Mouse (Mus musculus): ENCODE data around the gene Colec11.

The Colec11 gene

DNA sequence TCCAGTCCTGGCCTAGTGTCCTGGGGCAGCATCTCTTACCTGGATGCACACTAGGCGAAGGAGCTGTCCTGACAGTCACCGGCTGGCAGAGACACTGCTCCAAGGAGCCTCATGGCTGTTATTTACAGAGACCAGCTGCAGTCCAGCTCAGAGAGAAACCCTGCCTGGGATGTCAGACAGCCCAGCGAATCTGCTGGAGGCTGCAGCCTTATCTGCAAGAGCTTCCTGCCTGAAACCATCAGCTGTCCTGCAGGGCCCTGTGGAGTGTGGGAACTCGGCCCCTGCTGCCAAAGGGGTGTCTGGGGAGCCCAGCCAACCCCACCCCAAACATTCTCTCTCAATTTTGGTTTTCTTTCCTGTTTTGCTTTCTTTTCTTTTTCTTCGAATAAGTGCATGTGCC, at the start of gene Colec11:
Gene Colec11 (minus strand): TSS at position 183 of the 400 bp plus-strand sequence.
- no peak for DNase-seq (ENCODE audit: low spot score)

- no peak for DNase-seq (ENCODE audit: low spot score)
These were observed 44.1 kb upstream of the Colec11 start for GRCm38 (mm10) chr12:28667287-28667686.

DNA sequence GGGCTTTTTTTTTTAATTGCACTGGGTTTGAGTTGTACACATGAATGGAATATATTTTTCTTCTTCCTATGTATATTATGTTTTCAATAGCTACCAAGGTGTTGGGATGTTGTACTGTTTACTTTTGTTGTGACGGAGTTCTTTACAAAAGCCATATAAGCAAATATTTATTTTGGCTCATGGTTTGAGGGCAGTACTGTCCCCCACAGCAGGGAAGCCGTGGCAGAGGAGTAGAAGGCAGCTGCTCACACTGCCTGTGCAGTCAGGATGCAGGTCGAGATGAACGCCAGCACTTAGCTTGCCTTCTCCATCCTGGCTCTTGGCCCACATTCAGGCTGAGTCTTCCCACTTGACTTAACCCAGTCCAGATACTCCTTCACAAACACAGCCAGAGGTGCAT, 43.6 kb upstream of the Colec11 start:
- DNase-seq (ENCODE audit: low spot score), result no peak

GRCm38 (mm10) chr12:28662628-28663027, 39.5 kb upstream of the Colec11 start:
- DNase-seq (ENCODE audit: low spot score), result no peak

- peak; percentile 95 for DNase-seq (ENCODE audit: low spot score)
These were observed 26.2 kb upstream of the Colec11 start, which contains the start of gene Rnaseh1 for GRCm38 (mm10) chr12:28649141-28650110. TSS of gene Rnaseh1 (plus strand) at chr12:28649602.

DNA sequence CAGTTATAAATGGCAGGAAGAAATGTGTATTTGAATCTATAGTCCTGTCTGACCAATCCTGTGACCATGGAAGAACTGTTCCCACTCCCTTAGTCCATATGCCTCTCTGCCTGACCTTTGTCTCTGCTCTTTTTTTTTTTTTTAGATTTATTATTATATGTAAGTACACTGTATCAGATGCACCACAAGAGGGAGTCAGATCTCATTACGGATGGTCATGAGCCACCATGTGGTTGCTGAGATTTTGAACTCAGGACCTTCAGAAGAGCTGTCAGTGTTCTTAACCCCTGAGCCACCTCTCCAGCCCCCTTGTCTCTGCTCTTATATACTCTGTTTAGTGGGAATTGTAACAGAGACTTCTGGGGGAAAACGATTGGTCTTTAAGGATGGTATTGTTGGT, 15.6 kb upstream of the Colec11 start:
- peak; percentile 26 for DNase-seq (ENCODE audit: low spot score)

- no peak for DNase-seq (ENCODE audit: low spot score)
These were observed 13.4 kb upstream of the Colec11 start for GRCm38 (mm10) chr12:28636543-28636942.

GRCm38 (mm10) chr12:28635535-28636476, 12.6 kb upstream of the Colec11 start, which contains the start of gene Rps7:
TSS of gene Rps7 (minus strand) at chr12:28635953.
- peak; percentile 92 for DNase-seq (ENCODE audit: low spot score)

DNA sequence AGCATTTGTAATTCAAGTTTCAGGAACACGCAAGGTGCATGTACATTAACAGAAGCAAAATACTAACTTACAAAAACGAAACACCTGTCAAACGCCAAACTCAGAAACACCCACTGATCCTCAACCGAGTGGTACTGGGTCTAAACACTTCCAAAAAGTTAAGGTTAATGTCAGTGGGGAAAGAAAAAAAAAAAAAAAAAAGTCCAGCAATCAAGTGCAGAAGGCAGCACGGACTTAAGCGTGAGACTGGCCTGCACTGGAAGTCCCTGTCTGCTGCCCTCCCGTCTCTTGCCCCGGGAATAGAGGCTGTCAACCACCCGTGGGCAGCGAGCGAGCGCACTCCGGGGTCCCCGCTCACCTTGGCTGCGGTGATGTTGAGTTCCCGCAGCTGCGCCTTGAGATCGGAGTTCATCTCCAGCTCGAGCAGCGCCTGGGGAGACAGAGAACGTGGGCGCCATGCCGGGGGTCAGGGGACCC, 11.9 kb upstream of the Colec11 start:
- peak; percentile 8 for DNase-seq (ENCODE audit: low spot score)

DNA sequence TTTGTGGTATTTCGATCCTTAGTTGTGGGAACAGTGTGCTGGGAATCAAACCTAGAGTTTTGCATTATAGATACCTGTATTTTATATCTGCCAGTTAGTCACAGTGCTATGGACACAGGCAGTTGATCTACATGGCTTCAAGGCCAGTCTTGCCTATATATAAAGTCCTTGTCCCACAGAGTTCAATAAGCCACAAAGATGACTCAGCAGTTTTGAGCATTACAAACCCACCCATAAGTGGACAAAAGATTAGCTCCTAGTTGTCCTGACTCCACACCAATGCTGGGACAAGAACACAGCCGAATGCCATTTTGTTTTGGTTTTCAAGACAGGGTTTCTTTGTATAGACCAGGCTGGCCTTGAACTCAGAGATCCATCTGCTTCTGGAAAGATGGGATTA, 5.3 kb upstream of the Colec11 start:
- DNase-seq (ENCODE audit: low spot score), result peak; percentile 28

DNA sequence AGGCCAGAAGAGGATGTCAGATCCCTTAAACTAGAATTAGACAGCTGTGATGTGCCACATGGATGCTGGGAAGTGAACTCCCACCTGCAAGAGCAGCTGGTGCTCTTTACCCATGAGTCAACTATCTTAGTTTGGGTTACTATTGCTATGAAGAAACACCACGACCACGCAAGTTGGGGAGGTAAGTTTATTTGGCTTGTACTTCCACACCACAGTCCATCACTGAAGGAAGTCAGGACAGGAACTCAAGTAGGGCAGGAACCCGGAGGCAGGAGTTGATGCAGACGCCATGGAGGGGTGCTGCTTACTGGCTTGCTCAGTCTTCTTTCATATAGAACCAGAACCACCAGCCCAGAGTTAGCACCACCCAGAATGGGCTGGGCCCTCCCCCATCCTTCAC, 3.9 kb upstream of the Colec11 start:
- no peak for DNase-seq (ENCODE audit: low spot score)

DNA sequence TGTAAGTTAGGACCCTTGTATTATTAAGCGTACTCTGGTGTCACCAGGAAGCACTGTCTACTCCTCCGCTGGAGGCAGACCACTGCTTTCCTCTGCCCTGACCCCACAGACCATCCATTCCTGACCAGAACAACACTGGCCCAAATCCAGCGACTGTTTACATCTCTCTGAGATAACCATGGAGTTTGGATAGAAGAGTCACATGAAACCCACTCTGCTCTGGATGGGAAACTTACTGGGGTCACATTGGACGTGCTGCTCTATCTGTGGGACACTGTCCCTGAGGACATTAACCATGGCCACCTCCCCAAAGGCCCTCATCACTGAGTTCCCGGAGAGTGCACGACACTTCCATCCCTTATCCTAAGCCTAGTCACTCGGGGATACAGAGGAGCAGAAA, 2.2 kb upstream of the Colec11 start:
- no peak for DNase-seq (ENCODE audit: low spot score)

GRCm38 (mm10) chr12:28624251-28624650, 1.1 kb upstream of the Colec11 start:
- no peak for DNase-seq (ENCODE audit: low spot score)

DNA sequence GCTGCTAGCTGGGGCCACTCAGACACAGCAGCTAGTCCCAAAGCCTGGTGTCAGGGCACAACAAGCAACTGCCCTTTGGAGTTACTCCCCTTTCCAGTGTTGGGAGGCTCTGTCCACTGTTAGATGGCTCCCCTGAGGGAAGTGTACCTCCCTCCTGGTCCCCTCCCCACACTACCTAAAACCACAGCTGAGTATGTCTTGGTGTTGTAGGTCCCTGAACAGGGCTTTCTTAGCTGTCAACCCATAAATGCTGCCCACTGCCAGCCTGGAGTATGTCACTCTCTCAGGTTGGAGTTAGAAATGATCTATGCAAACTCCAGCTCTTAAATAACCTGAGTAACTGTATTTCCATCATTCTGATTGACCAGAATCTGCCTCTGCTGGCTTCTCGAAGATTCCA, 536 bp downstream of the Colec11 start:
- no peak for DNase-seq (ENCODE audit: low spot score)

DNA sequence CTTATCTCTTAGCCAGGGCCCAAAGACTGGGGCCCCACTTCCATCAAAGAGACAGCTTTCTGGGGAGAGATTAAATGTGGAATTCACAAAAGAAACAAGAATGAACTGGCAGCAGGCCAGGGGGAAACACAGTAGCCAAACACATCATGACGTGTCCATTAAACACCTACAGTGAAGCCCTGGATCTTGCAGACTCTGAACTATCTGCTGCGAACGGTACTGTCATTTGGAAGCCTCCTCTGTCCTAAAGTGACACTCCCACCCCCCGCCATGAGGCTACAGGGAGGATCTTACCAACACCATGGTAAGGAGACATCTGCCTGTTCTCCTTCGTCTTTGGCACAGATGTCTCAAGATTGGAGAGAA, 1.0 kb downstream of the Colec11 start:
- no peak for DNase-seq (ENCODE audit: low spot score)

- DNase-seq (ENCODE audit: low spot score), result peak; percentile 16
These were observed 1.6 kb downstream of the Colec11 start for GRCm38 (mm10) chr12:28621451-28622166.

- no peak for DNase-seq (ENCODE audit: low spot score)
These were observed 5.9 kb downstream of the Colec11 start for GRCm38 (mm10) chr12:28617297-28617696.

- DNase-seq (ENCODE audit: low spot score), result no peak
These were observed 8.8 kb downstream of the Colec11 start for GRCm38 (mm10) chr12:28614401-28614800.

GRCm38 (mm10) chr12:28612391-28612790, 10.8 kb downstream of the Colec11 start:
- DNase-seq (ENCODE audit: low spot score), result no peak

DNA sequence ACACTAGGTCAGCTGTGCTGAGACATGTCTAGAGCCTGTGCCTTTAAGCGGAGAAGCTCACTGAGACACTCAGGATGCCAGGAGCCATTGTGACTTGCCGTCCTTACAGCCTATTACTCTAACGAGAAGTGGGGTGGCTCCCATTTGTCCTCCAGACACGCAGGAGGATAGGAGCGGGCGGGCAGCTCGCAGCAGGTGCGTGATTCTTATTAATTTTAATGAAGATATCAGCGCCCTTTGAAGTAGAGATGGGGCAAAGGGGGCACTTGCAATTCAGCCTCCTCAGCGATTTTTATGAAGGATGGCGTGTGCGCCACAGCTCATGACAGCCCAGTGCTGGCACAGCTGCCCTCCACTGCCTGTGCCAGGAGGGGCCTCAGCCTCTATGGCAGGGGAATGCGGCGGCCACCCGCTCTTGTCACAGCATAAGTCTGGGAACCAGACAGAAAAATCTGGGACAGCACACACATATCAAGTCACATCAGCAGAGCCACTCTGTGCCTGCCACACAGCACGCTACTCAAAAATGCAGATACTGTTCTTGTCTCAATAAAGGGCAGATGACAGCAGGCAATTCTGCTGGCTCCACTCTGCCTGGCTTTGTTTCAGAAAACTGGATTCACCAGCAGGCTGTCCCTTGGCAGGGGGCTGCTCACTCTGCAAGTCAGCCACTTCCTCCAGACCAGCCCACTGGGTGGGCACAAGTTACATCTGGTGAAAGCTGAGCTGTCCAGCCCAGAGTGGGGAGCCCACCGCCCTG, 15.5 kb downstream of the Colec11 start:
- no peak for DNase-seq (ENCODE audit: low spot score)

DNA sequence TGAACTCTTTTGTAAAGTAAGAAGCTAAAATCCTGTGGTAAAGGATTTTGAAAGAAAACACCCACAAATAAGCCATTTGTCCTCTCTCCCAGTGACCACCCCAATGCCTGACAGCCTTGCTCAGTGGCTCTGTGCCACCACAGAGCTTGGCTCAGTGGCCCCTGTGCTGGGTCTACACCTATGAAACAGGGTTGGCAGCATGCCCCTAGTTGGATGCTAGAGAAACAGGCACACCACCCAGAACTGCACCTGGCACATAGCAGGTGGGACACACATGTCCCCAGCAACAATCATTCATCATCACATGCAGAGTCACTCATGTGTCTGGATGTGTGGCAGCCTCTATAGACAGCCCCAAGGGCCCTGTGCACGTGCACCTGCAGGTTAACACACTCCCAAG, 19.7 kb downstream of the Colec11 start:
- DNase-seq (ENCODE audit: low spot score), result no peak

Data from embryo, embryonic 10 days (tissue).